Mouse (Mus musculus): Measurements from ENCODE around the gene Arhgap32. TPM values are rescaled to one million over a fixed set of nuclear protein-coding genes. Genes with fewer than 3 reads are reported as not detected.

The Arhgap32 gene
- polyA plus RNA-seq, 1 experiment from 2014 or later, result 7.4 TPM

- no peak for DNase-seq (ENCODE audit: low spot score)
- ATAC-seq (replicated peaks; ENCODE audit: insufficient number of reproducible peaks, low FRiP score, low TSS enrichment, low read depth), result no peak
- no peak overlapping the region for H3K27ac ChIP-seq (replicated peaks; ENCODE audit: low read depth, low read length)
- no peaks in the 10 kb centered on the region for H3K9me3 ChIP-seq (replicated peaks; ENCODE audit: control insufficient read depth, low read length)
- H3K27me3 ChIP-seq (ENCODE audit: control insufficient read depth, insufficient read depth, low read length), result no peaks in the 10 kb centered on the region
- H3K36me3 ChIP-seq (replicated peaks; ENCODE audit: control insufficient read depth, insufficient read depth, low read depth, low read length), result no peaks in the 10 kb centered on the region
- no peak overlapping the region for H3K9ac ChIP-seq (replicated peaks; ENCODE audit: low read length)
- no peaks in the 10 kb centered on the region; the same call in 1 of the 2 replicates for H3K4me1 ChIP-seq (ENCODE audit: control insufficient read depth, insufficient read depth, low read length)
- H3K4me2 ChIP-seq (ENCODE audit: low read depth, low read length), result no peak overlapping the region
- WGBS, result 83% methylated on average over 5 of the region's 5 CpGs
- no peak overlapping the region for H3K4me3 ChIP-seq (ENCODE audit: low read depth, low read length)
Measured at GRCm38 (mm10) chr9:32139641-32140040, 23.7 kb downstream of the Arhgap32 start.

GRCm38 (mm10) chr9:32142834-32143233, 26.9 kb downstream of the Arhgap32 start:
- WGBS, result 43% methylated on average over 3 of the region's 3 CpGs
- no peak overlapping the region for H3K4me3 ChIP-seq (ENCODE audit: low read depth, low read length)
- no peak overlapping the region for H3K9ac ChIP-seq (replicated peaks; ENCODE audit: low read length)
- DNase-seq (ENCODE audit: low spot score) (no peak), ATAC-seq (replicated peaks; ENCODE audit: insufficient number of reproducible peaks, low FRiP score, low TSS enrichment, low read depth) (no peak)
- no peak overlapping the region for H3K27ac ChIP-seq (replicated peaks; ENCODE audit: low read depth, low read length)
- H3K4me1 ChIP-seq (ENCODE audit: control insufficient read depth, insufficient read depth, low read length), result no peaks in the 10 kb centered on the region; the same call in 1 of the 2 replicates
- no peaks in the 10 kb centered on the region for H3K27me3 ChIP-seq (ENCODE audit: control insufficient read depth, insufficient read depth, low read length)
- no peaks in the 10 kb centered on the region for H3K36me3 ChIP-seq (replicated peaks; ENCODE audit: control insufficient read depth, insufficient read depth, low read depth, low read length)
- H3K9me3 ChIP-seq (replicated peaks; ENCODE audit: control insufficient read depth, low read length), result no peaks in the 10 kb centered on the region
- no peak overlapping the region for H3K4me2 ChIP-seq (ENCODE audit: low read depth, low read length)

- Histone ChIP-seq H3K4me1 (ENCODE audit: control insufficient read depth, insufficient read depth, low read length) (no peaks in the 10 kb centered on the region; the same call in 1 of the 2 replicates), H3K9me3 (replicated peaks; ENCODE audit: control insufficient read depth, low read length) (no peaks in the 10 kb centered on the region), H3K27me3 (ENCODE audit: control insufficient read depth, insufficient read depth, low read length) (no peaks in the 10 kb centered on the region), H3K4me2 (ENCODE audit: low read depth, low read length) (no peak overlapping the region), H3K27ac (replicated peaks; ENCODE audit: low read depth, low read length) (no peak overlapping the region), H3K4me3 (ENCODE audit: low read depth, low read length) (no peak overlapping the region), H3K9ac (replicated peaks; ENCODE audit: low read length) (no peak overlapping the region), H3K36me3 (replicated peaks; ENCODE audit: control insufficient read depth, insufficient read depth, low read depth, low read length) (no peaks in the 10 kb centered on the region)
- WGBS, result 85% methylated on average over 3 of the region's 3 CpGs
- ATAC-seq (replicated peaks; ENCODE audit: insufficient number of reproducible peaks, low FRiP score, low TSS enrichment, low read depth), result no peak
- no peak for DNase-seq (ENCODE audit: low spot score)
Measured at GRCm38 (mm10) chr9:32143451-32143850, 27.5 kb downstream of the Arhgap32 start.

GRCm38 (mm10) chr9:32146257-32146996, 30.5 kb downstream of the Arhgap32 start:
- no peaks in the 10 kb centered on the region; the same call in 1 of the 2 replicates for H3K4me1 ChIP-seq (ENCODE audit: control insufficient read depth, insufficient read depth, low read length)
- H3K9me3 ChIP-seq (replicated peaks; ENCODE audit: control insufficient read depth, low read length), result no peaks in the 10 kb centered on the region
- H3K36me3 ChIP-seq (replicated peaks; ENCODE audit: control insufficient read depth, insufficient read depth, low read depth, low read length), result no peaks in the 10 kb centered on the region
- H3K4me3 ChIP-seq (ENCODE audit: low read depth, low read length), result no peak overlapping the region
- H3K4me2 ChIP-seq (ENCODE audit: low read depth, low read length), result no peak overlapping the region
- H3K27me3 ChIP-seq (ENCODE audit: control insufficient read depth, insufficient read depth, low read length), result no peaks in the 10 kb centered on the region
- 66% methylated on average over 12 of the region's 12 CpGs for WGBS
- no peak for DNase-seq (ENCODE audit: low spot score)
- H3K9ac ChIP-seq (replicated peaks; ENCODE audit: low read length), result no peak overlapping the region
- no peak for ATAC-seq (replicated peaks; ENCODE audit: insufficient number of reproducible peaks, low FRiP score, low TSS enrichment, low read depth)
- H3K27ac ChIP-seq (replicated peaks; ENCODE audit: low read depth, low read length), result no peak overlapping the region

- DNase-seq (ENCODE audit: low spot score) (no peak), ATAC-seq (replicated peaks; ENCODE audit: insufficient number of reproducible peaks, low FRiP score, low TSS enrichment, low read depth) (no peak)
- Histone ChIP-seq H3K4me2 (ENCODE audit: low read depth, low read length) (no peak overlapping the region), H3K4me3 (ENCODE audit: low read depth, low read length) (no peak overlapping the region), H3K27me3 (ENCODE audit: control insufficient read depth, insufficient read depth, low read length) (no peaks in the 10 kb centered on the region), H3K27ac (replicated peaks; ENCODE audit: low read depth, low read length) (no peak overlapping the region), H3K9me3 (replicated peaks; ENCODE audit: control insufficient read depth, low read length) (no peaks in the 10 kb centered on the region), H3K36me3 (replicated peaks; ENCODE audit: control insufficient read depth, insufficient read depth, low read depth, low read length) (no peaks in the 10 kb centered on the region), H3K4me1 (ENCODE audit: control insufficient read depth, insufficient read depth, low read length) (no peaks in the 10 kb centered on the region), H3K9ac (replicated peaks; ENCODE audit: low read length) (no peak overlapping the region)
- 79% methylated on average over 3 of the region's 3 CpGs for WGBS
Measured at GRCm38 (mm10) chr9:32149241-32149640, 33.3 kb downstream of the Arhgap32 start.

- Histone ChIP-seq H3K9me3 (replicated peaks; ENCODE audit: control insufficient read depth, low read length) (no peaks in the 10 kb centered on the region), H3K9ac (replicated peaks; ENCODE audit: low read length) (no peak overlapping the region), H3K36me3 (replicated peaks; ENCODE audit: control insufficient read depth, insufficient read depth, low read depth, low read length) (no peaks in the 10 kb centered on the region), H3K4me2 (ENCODE audit: low read depth, low read length) (no peak overlapping the region), H3K4me1 (ENCODE audit: control insufficient read depth, insufficient read depth, low read length) (no peaks in the 10 kb centered on the region), H3K4me3 (ENCODE audit: low read depth, low read length) (no peak overlapping the region), H3K27me3 (ENCODE audit: control insufficient read depth, insufficient read depth, low read length) (no peaks in the 10 kb centered on the region), H3K27ac (replicated peaks; ENCODE audit: low read depth, low read length) (no peak overlapping the region)
- whole genome bisulfite sequencing, result 89% methylated on average over 11 of the region's 11 CpGs
- ATAC-seq (replicated peaks; ENCODE audit: insufficient number of reproducible peaks, low FRiP score, low TSS enrichment, low read depth) (no peak), DNase-seq (ENCODE audit: low spot score) (no peak)
Measured at GRCm38 (mm10) chr9:32149836-32150642, 34.1 kb downstream of the Arhgap32 start.

- H3K4me3 ChIP-seq (ENCODE audit: low read depth, low read length), result no peak overlapping the region
- WGBS, result 83% methylated on average over 3 of the region's 3 CpGs
- H3K36me3 ChIP-seq (replicated peaks; ENCODE audit: control insufficient read depth, insufficient read depth, low read depth, low read length), result no peaks in the 10 kb centered on the region
- no peaks in the 10 kb centered on the region for H3K27me3 ChIP-seq (ENCODE audit: control insufficient read depth, insufficient read depth, low read length)
- H3K27ac ChIP-seq (replicated peaks; ENCODE audit: low read depth, low read length), result no peak overlapping the region
- DNase-seq (ENCODE audit: low spot score), result no peak
- ATAC-seq (replicated peaks; ENCODE audit: insufficient number of reproducible peaks, low FRiP score, low TSS enrichment, low read depth), result no peak
- no peak overlapping the region for H3K9ac ChIP-seq (replicated peaks; ENCODE audit: low read length)
- H3K4me1 ChIP-seq (ENCODE audit: control insufficient read depth, insufficient read depth, low read length), result no peaks in the 10 kb centered on the region
- no peak overlapping the region for H3K4me2 ChIP-seq (ENCODE audit: low read depth, low read length)
- H3K9me3 ChIP-seq (replicated peaks; ENCODE audit: control insufficient read depth, low read length), result no peaks in the 10 kb centered on the region
Measured at GRCm38 (mm10) chr9:32154727-32155371, 38.9 kb downstream of the Arhgap32 start.
